Mouse (Mus musculus) CH12.LX (cell line): ENCODE data around the gene Rgs12. TPM values are rescaled to one million over a fixed set of nuclear protein-coding genes. Genes with fewer than 3 reads are reported as not detected.

Experiments used
- DNase-seq: peaks from one replicate; pipeline ENCODE4 v3.0.0-alpha.2; 2013; ENCODE audit errors: extremely low read depth
- H3K27ac ChIP-seq: 2 replicates; pipeline ENCODE4 v1.5.1; 2012; ENCODE audit warnings: low read depth, mild to moderate bottlenecking, control low read depth, moderate library complexity; ENCODE audit not compliant: insufficient read depth
- H3K27me3 ChIP-seq: replicated peaks from 2 replicates; pipeline ENCODE3; 2012; ENCODE audit warnings: inconsistent platforms
- H3K36me3 ChIP-seq, 2 experiments: replicated peaks in 1 of 2; 2 replicates each; pipeline versions ENCODE3 to v1.6.1; 2012; ENCODE audit warnings: inconsistent platforms in 1 of 2, low read length in 1 of 2, mild to moderate bottlenecking in 1 of 2, mixed read lengths in 1 of 2, moderate library complexity in 1 of 2; ENCODE audit not compliant: control insufficient read depth in 1 of 2, insufficient read depth in 1 of 2
- H3K4me1 ChIP-seq, 2 experiments: 2 replicates each; pipeline ENCODE4 v1.6.1; 2012; ENCODE audit warnings: inconsistent platforms in 1 of 2, moderate library complexity in 1 of 2; ENCODE audit not compliant: insufficient read depth in 2 of 2, control insufficient read depth in 1 of 2
- H3K4me2 ChIP-seq: 2 replicates; pipeline ENCODE4 v1.6.1; 2012; ENCODE audit warnings: low read depth, mild to moderate bottlenecking, control low read depth; ENCODE audit not compliant: poor library complexity, insufficient read depth, severe bottlenecking
- H3K4me3 ChIP-seq, 3 experiments: fragments of 150-350 bp in 1 of 3; sonication (generic) in 1 of 3; replicated peaks in 1 of 3; 2 replicates each; pipeline versions ENCODE3 to v1.5.1; 2011 to 2012; ENCODE audit warnings: low read depth in 2 of 3, low read length in 2 of 3, mild to moderate bottlenecking in 2 of 3, moderate library complexity in 2 of 3, control low read depth in 1 of 3, improper control_type of control experiment in 1 of 3, inconsistent platforms in 1 of 3, mixed read lengths in 1 of 3; ENCODE audit not compliant: poor library complexity in 1 of 3
- H3K79me2 ChIP-seq: replicated peaks from 2 replicates; pipeline ENCODE4 v1.6.1; 2012; ENCODE audit warnings: mild to moderate bottlenecking, moderate library complexity; ENCODE audit not compliant: control insufficient read depth, poor library complexity, insufficient read depth, severe bottlenecking; ENCODE audit errors: extremely low read depth
- H3K9ac ChIP-seq: 2 replicates; pipeline ENCODE4 v1.6.1; 2012; ENCODE audit warnings: low read depth, mild to moderate bottlenecking, control low read depth, moderate library complexity; ENCODE audit not compliant: insufficient read depth
- H3K9me3 ChIP-seq: replicated peaks from 2 replicates; pipeline ENCODE3; 2012; ENCODE audit warnings: low read length, inconsistent platforms, mixed read lengths
- CHD2 ChIP-seq: IDR thresholded peaks from 2 replicates; pipeline ENCODE4 v1.6.1; 2011; ENCODE audit warnings: low read length, improper control_type of control experiment
- E2F4 ChIP-seq: IDR thresholded peaks from 2 replicates; pipeline ENCODE4 v1.6.1; 2011; ENCODE audit warnings: low read depth, low read length, improper control_type of control experiment; ENCODE audit not compliant: insufficient replicate concordance
- ELF1 ChIP-seq: IDR thresholded peaks from 2 replicates; pipeline ENCODE4 v1.6.1; 2014; ENCODE audit warnings: low read depth, mild to moderate bottlenecking, inconsistent platforms, low read length, improper control_type of control experiment
- ETS1 ChIP-seq: conservative IDR thresholded peaks from 2 replicates; pipeline ENCODE4 v1.6.1; 2012; ENCODE audit warnings: low read depth, mild to moderate bottlenecking, inconsistent platforms, low read length, improper control_type of control experiment, moderate library complexity
- GABPA ChIP-seq: IDR thresholded peaks from 2 replicates; pipeline ENCODE4 v1.6.1; 2012; ENCODE audit warnings: low read depth, low read length, improper control_type of control experiment, inconsistent platforms; ENCODE audit not compliant: insufficient replicate concordance
- HCFC1 ChIP-seq: IDR thresholded peaks from 2 replicates; pipeline ENCODE4 v1.6.1; 2012; ENCODE audit warnings: low read depth, mild to moderate bottlenecking, inconsistent platforms, low read length, improper control_type of control experiment
- IRF4 ChIP-seq: IDR thresholded peaks from 2 replicates; pipeline ENCODE4 v1.6.1; 2014; ENCODE audit warnings: low read depth, mild to moderate bottlenecking, inconsistent platforms, low read length, improper control_type of control experiment
- JUND ChIP-seq: conservative IDR thresholded peaks from 2 replicates; pipeline ENCODE4 v1.6.1; 2011; ENCODE audit warnings: low read depth, low read length, improper control_type of control experiment
- KAT2A ChIP-seq: IDR thresholded peaks from 2 replicates; pipeline ENCODE4 v1.6.1; 2012; ENCODE audit warnings: low read length, improper control_type of control experiment, inconsistent platforms; ENCODE audit not compliant: insufficient replicate concordance
- MAFK ChIP-seq: IDR thresholded peaks from 2 replicates; pipeline ENCODE4 v1.6.1; 2011; ENCODE audit warnings: low read length, improper control_type of control experiment; ENCODE audit not compliant: insufficient replicate concordance
- MAX ChIP-seq: IDR thresholded peaks from 2 replicates; pipeline ENCODE4 v1.6.1; 2011; ENCODE audit warnings: low read length, improper control_type of control experiment
- MAZ ChIP-seq: IDR thresholded peaks from 2 replicates; pipeline ENCODE4 v1.6.1; 2012; ENCODE audit warnings: low read depth, mild to moderate bottlenecking, inconsistent platforms, low read length, improper control_type of control experiment, moderate library complexity
- MYC ChIP-seq: IDR thresholded peaks from 2 replicates; pipeline ENCODE4 v1.6.1; 2011; ENCODE audit warnings: low read depth, mild to moderate bottlenecking, improper control_type of control experiment, low read length
- NRF1 ChIP-seq: IDR thresholded peaks from 2 replicates; pipeline ENCODE4 v1.6.1; 2014; ENCODE audit warnings: low read depth, mild to moderate bottlenecking, inconsistent platforms, low read length, improper control_type of control experiment, moderate library complexity
- PAX5 ChIP-seq: IDR thresholded peaks from 2 replicates; pipeline ENCODE4 v1.6.1; 2012; ENCODE audit warnings: low read length, inconsistent platforms, mixed read lengths
- POLR2A ChIP-seq: IDR thresholded peaks from 2 replicates; pipeline ENCODE4 v1.6.1; 2011; ENCODE audit warnings: low read depth, mild to moderate bottlenecking, improper control_type of control experiment, low read length
- RAD21 ChIP-seq: IDR thresholded peaks from 2 replicates; pipeline ENCODE4 v1.6.1; 2011; ENCODE audit warnings: low read depth, mild to moderate bottlenecking, low read length, improper control_type of control experiment, moderate library complexity
- RCOR1 ChIP-seq: conservative IDR thresholded peaks from 2 replicates; pipeline ENCODE4 v1.6.1; 2012; ENCODE audit warnings: low read depth, mild to moderate bottlenecking, inconsistent platforms, low read length, improper control_type of control experiment
- SIN3A ChIP-seq: IDR thresholded peaks from 2 replicates; pipeline ENCODE4 v1.6.1; 2012; ENCODE audit warnings: low read length, improper control_type of control experiment, inconsistent platforms
- SMC3 ChIP-seq: IDR thresholded peaks from 2 replicates; pipeline ENCODE4 v1.6.1; 2011; ENCODE audit warnings: low read depth, low read length, improper control_type of control experiment
- TCF12 ChIP-seq: IDR thresholded peaks from 2 replicates; pipeline ENCODE4 v1.6.1; 2014; ENCODE audit warnings: low read depth, mild to moderate bottlenecking, inconsistent platforms, low read length, improper control_type of control experiment
- USF2 ChIP-seq: conservative IDR thresholded peaks from 2 replicates; pipeline ENCODE4 v1.6.1; 2011; ENCODE audit warnings: low read depth, low read length, improper control_type of control experiment
- ZMIZ1 ChIP-seq: IDR thresholded peaks from 2 replicates; pipeline ENCODE4 v1.6.1; 2012; ENCODE audit warnings: low read depth, mild to moderate bottlenecking, inconsistent platforms, low read length, improper control_type of control experiment
- dilution Hi-C: fragments of 300-500 bp; cut with MboI; formaldehyde crosslinking; loops from 2 replicates; pipeline ENCODE4 v1.14.3; 2020; ENCODE audit warnings: low sequenced_read_pairs; ENCODE audit not compliant: extremely low pct_unique_long_range_greater_than_20kb, extremely low pct_ligation_motif_present
- in situ Hi-C: fragments of 300-500 bp; cut with MboI; formaldehyde crosslinking; loops from 3 replicates; pipeline ENCODE4 v1.14.3; 2019; ENCODE audit warnings: low sequenced_read_pairs, low pct_ligation_motif_present, low pct_unique_long_range_greater_than_20kb, mixed read lengths
- polyA plus RNA-seq: library from polyadenylated mRNA; unstranded; fragments of >175 nt; gene quantifications from 2 replicates; pipeline ENCODE4 v1.2.1, GENCODE M21; 2012; ENCODE audit warnings: low read depth; ENCODE audit not compliant: insufficient read length
- total RNA-seq, 2 experiments: library from RNA; depleted of rRNA; stranded (reverse); fragments of 300-350 nt in 1 of 2; fragments of >200 nt in 1 of 2; gene quantifications; 2 replicates each; pipeline ENCODE4 v1.2.3; 2012 to 2014

Gene Rgs12
- total and polyA plus RNA-seq, 3 experiments: 6.8 to 9.8 (median 8.1) TPM

- H3K4me3 ChIP-seq: no peak overlapping the region
- no peaks in the 10 kb centered on the region for H3K79me2 ChIP-seq
- dilution Hi-C loops: no loop called here
- no peak overlapping the region for H3K9ac ChIP-seq
- no peak overlapping the region for H3K4me2 ChIP-seq
- no peak overlapping the region for H3K27ac ChIP-seq
- H3K9me3 ChIP-seq: no peaks in the 10 kb centered on the region
- H3K36me3 ChIP-seq: no peaks in the 10 kb centered on the region
- TF ChIP-seq SIN3A: no peak
- TF ChIP-seq ETS1: no peak
- no peak for TF ChIP-seq USF2
- TF ChIP-seq JUND: no peak
- TF ChIP-seq ZMIZ1: no peak
- no peak for TF ChIP-seq GABPA
- TF ChIP-seq MAFK: no peak
- TF ChIP-seq, all 38 proteins: peak for 0
- Histone ChIP-seq H3K27me3 (peaks cover 3% of the 10 kb centered on the region), H3K4me1 (no peaks in the 10 kb centered on the region; a peak in 1 of 4 replicates)
- in situ Hi-C loops: loop anchor here (5.0 kb wide), 1 partner anchor 43 kb away; no protein-coding TSS in a partner anchor
- no peak for DNase-seq
Measured at GRCm38 (mm10) chr5:34989321-34989772, 40.1 kb downstream of the Rgs12 start.

GRCm38 (mm10) chr5:34998754-34999153 is 49.5 kb downstream of the Rgs12 start:
- DNase-seq: peak; percentile 58
- H3K27ac ChIP-seq: no peak overlapping the region
- no peaks in the 10 kb centered on the region for H3K79me2 ChIP-seq
- no peaks in the 10 kb centered on the region for H3K27me3 ChIP-seq
- no peaks in the 10 kb centered on the region for H3K36me3 ChIP-seq
- dilution Hi-C loops: no loop called here
- peaks cover 22 to 55% of the 10 kb centered on the region in 2 experiments for H3K4me1 ChIP-seq
- 0 out of 2 replicates have a peak overlapping the region, but pooled peaks have one; percentile 12 for H3K4me2 ChIP-seq
- H3K9me3 ChIP-seq: no peaks in the 10 kb centered on the region
- no peak for TF ChIP-seq ELF1
- TF ChIP-seq MYC: no peak
- TF ChIP-seq JUND: no peak
- TF ChIP-seq ETS1: no peak
- no peak for TF ChIP-seq NRF1
- TF ChIP-seq HCFC1: no peak
- TF ChIP-seq RAD21: no peak
- TF ChIP-seq RCOR1: no peak
- TF ChIP-seq KAT2A: no peak
- no peak for TF ChIP-seq PAX5
- no peak for TF ChIP-seq POLR2A
- TF ChIP-seq SIN3A: no peak
- TF ChIP-seq TCF12: no peak; the same call in 1 of the 2 replicates
- TF ChIP-seq CHD2: no peak
- TF ChIP-seq MAX: no peak
- TF ChIP-seq MAZ: no peak
- TF ChIP-seq IRF4: no peak
- no peak for TF ChIP-seq SMC3
- TF ChIP-seq E2F4: no peak
- in situ Hi-C loops: no loop called here
- H3K9ac ChIP-seq: no peak overlapping the region
- no peak overlapping the region for H3K4me3 ChIP-seq
